Mouse (Mus musculus): ENCODE measurements at regions not wholly inside any gene's neighbourhood (a gene's known extent, or its start where the extent isn't known, plus 50 kb on each side); places are given as distances from the start of the nearest gene placed in this dataset.

DNA sequence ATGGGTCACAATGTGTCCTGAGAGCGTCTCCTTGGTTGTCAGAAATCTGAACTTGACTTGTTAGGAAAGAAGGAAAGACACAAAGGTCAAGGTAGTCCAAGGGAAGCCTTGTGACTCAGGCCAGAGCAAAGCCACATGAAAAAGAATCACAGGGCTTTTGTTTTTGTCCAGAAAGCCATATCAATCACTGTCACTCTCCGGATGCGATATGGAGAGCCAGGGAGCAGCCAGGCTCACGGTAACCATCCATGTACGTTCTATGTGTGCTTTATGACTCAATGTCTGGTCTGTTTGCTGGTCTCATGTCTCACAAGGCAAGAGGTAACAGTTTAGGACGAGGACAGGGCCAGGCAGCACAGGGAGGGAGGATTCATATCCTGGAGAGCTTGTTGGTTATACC is 157.3 kb upstream of the Map3k1 start:
- TF ChIP-seq MAFK (IDR thresholded peaks at IDR 0.05; ENCODE audit: insufficient read depth, low read depth, low read length) = no peak
- no peak for TF ChIP-seq CHD2 (IDR thresholded peaks at IDR 0.05; ENCODE audit: low read depth, low read length)

All from ES-E14 (cell line).